Mouse (Mus musculus) thymus, adult 2 months (tissue): ENCODE measurements around the gene Ppp4r2. TPM values are rescaled to one million over a fixed set of nuclear protein-coding genes. Genes with fewer than 3 reads are reported as not detected.

ENCODE experiments used
- DNase-seq: peaks from one replicate; pipeline ENCODE4 v3.0.0; 2021
- H3K27ac ChIP-seq: fragments of 200-500 bp; 2 replicates; pipeline ENCODE4 v1.5.1; 2012; ENCODE audit warnings: low read length, control low read depth; ENCODE audit not compliant: control insufficient read depth, insufficient read depth
- H3K27me3 ChIP-seq: fragments of 200-500 bp; 2 replicates; pipeline ENCODE4 v1.6.1; 2012; ENCODE audit warnings: mild to moderate bottlenecking, low read length, moderate library complexity, mixed read lengths; ENCODE audit not compliant: control insufficient read depth, insufficient read depth
- H3K36me3 ChIP-seq: fragments of 200-500 bp; 2 replicates; pipeline ENCODE4 v1.6.1; 2012; ENCODE audit warnings: mild to moderate bottlenecking, low read length, moderate library complexity; ENCODE audit not compliant: control insufficient read depth, insufficient read depth
- H3K4me1 ChIP-seq: fragments of 200-500 bp; replicated peaks from 2 replicates; pipeline ENCODE4 v1.6.1; 2012; ENCODE audit warnings: low read length; ENCODE audit not compliant: control insufficient read depth, insufficient read depth
- H3K4me3 ChIP-seq: fragments of 200-500 bp; 2 replicates; pipeline ENCODE4 v1.5.1; 2012; ENCODE audit warnings: mild to moderate bottlenecking, low read length, control low read depth, moderate library complexity; ENCODE audit not compliant: control insufficient read depth, insufficient read depth
- CTCF ChIP-seq: fragments of 200-500 bp; IDR thresholded peaks from 2 replicates; pipeline ENCODE4 v1.5.1; 2012; ENCODE audit warnings: mild to moderate bottlenecking, control low read depth, low read length, moderate library complexity, borderline replicate concordance; ENCODE audit not compliant: control insufficient read depth, poor library complexity, insufficient read depth; ENCODE audit errors: extremely low read depth
- POLR2A ChIP-seq: fragments of 200-500 bp; IDR thresholded peaks from 2 replicates; pipeline ENCODE4 v1.6.1; 2012; ENCODE audit warnings: mild to moderate bottlenecking, low read length, control low read depth, moderate library complexity; ENCODE audit not compliant: control insufficient read depth, poor library complexity, insufficient read depth; ENCODE audit errors: extremely low read depth
- WGBS: fragments of 180-500 bp; shearing (Covaris S2); methylation state at CpG from one replicate; pipeline ENCODE4 v1.1.7; 2018; 5-methylcytosine and 5-hydroxymethylcytosine counted together
- polyA plus RNA-seq: library from polyadenylated mRNA; depleted of rRNA; stranded (reverse); fragments of >200 nt; gene quantifications from 2 replicates; pipeline ENCODE4 v1.2.3, GENCODE M21; 2012

Ppp4r2 gene
- polyA plus RNA-seq, 1 experiment: 27.0 TPM

GRCm38 (mm10) chr6:100799290-100799689 is 34.1 kb upstream of the Ppp4r2 start:
- DNase-seq: no peak
- TF ChIP-seq CTCF (no peak), POLR2A (no peak)
- 95% methylated on average over 6 of the region's 6 CpGs for WGBS

GRCm38 (mm10) chr6:100799766-100800165 is 33.7 kb upstream of the Ppp4r2 start:
- H3K4me1 ChIP-seq: no peaks in the 10 kb centered on the region
- H3K4me3 ChIP-seq: no peak overlapping the region
- 97% methylated on average over 4 of the region's 4 CpGs for WGBS
- H3K36me3 ChIP-seq: no peaks in the 10 kb centered on the region
- H3K27me3 ChIP-seq: no peaks in the 10 kb centered on the region
- TF ChIP-seq POLR2A: no peak
- TF ChIP-seq CTCF: no peak
- H3K27ac ChIP-seq: no peak overlapping the region
- no peak for DNase-seq

More at GRCm38 (mm10) chr6:100799290-100799689, 34.1 kb upstream of the Ppp4r2 start:
- no peaks in the 10 kb centered on the region for H3K36me3 ChIP-seq
- no peak overlapping the region for H3K4me3 ChIP-seq
- no peak overlapping the region for H3K27ac ChIP-seq
- H3K27me3 ChIP-seq: no peaks in the 10 kb centered on the region
- H3K4me1 ChIP-seq: no peaks in the 10 kb centered on the region

- no peak overlapping the region for H3K27ac ChIP-seq
- TF ChIP-seq CTCF (no peak), POLR2A (no peak)
- no peak for DNase-seq
- H3K27me3 ChIP-seq: no peaks in the 10 kb centered on the region
- H3K36me3 ChIP-seq: no peaks in the 10 kb centered on the region
- 23% methylated on average over 10 of the region's 10 CpGs for WGBS
- H3K4me1 ChIP-seq: no peaks in the 10 kb centered on the region
- no peak overlapping the region for H3K4me3 ChIP-seq
Measured at GRCm38 (mm10) chr6:100800497-100800955, 32.9 kb upstream of the Ppp4r2 start.

- no peak for TF ChIP-seq CTCF
- TF ChIP-seq POLR2A: no peak
- Histone ChIP-seq H3K27me3 (no peaks in the 10 kb centered on the region), H3K36me3 (no peaks in the 10 kb centered on the region), H3K4me1 (no peaks in the 10 kb centered on the region), H3K27ac (no peak overlapping the region), H3K4me3 (no peak overlapping the region)
- no peak for DNase-seq
- WGBS: 73% methylated on average over 13 of the region's 13 CpGs
Measured at GRCm38 (mm10) chr6:100802381-100803083, 30.9 kb upstream of the Ppp4r2 start.

GRCm38 (mm10) chr6:100803250-100803649 is 30.2 kb upstream of the Ppp4r2 start:
- Histone ChIP-seq H3K27me3 (no peaks in the 10 kb centered on the region), H3K36me3 (no peaks in the 10 kb centered on the region), H3K27ac (no peak overlapping the region), H3K4me1 (no peaks in the 10 kb centered on the region), H3K4me3 (no peak overlapping the region)
- TF ChIP-seq CTCF (no peak), POLR2A (no peak)
- no peak for DNase-seq
- 96% methylated on average over 3 of the region's 3 CpGs for WGBS

- H3K27me3 ChIP-seq: no peaks in the 10 kb centered on the region
- H3K4me3 ChIP-seq: no peak overlapping the region
- TF ChIP-seq CTCF (no peak), POLR2A (no peak)
- no peaks in the 10 kb centered on the region for H3K36me3 ChIP-seq
- H3K27ac ChIP-seq: no peak overlapping the region
- no peaks in the 10 kb centered on the region for H3K4me1 ChIP-seq
- WGBS: 95% methylated on average over 9 of the region's 9 CpGs
- no peak for DNase-seq
Measured at GRCm38 (mm10) chr6:100807187-100807586, 26.2 kb upstream of the Ppp4r2 start.
